Mouse (Mus musculus) CH12.LX (cell line): ENCODE data around the gene Rps21.

ENCODE experiments used
- CHD2 ChIP-seq: IDR thresholded peaks from 2 replicates; pipeline ENCODE4 v1.6.1; 2011; ENCODE audit warnings: low read length, improper control_type of control experiment
- CTCF ChIP-seq, 2 experiments: IDR thresholded peaks in 1 of 2; conservative IDR thresholded peaks in 1 of 2; 2 replicates each; pipeline ENCODE4 v1.5.1; 2011 to 2012; ENCODE audit warnings: low read depth in 2 of 2, low read length in 2 of 2, improper control_type of control experiment in 1 of 2, inconsistent platforms in 1 of 2, mild to moderate bottlenecking in 1 of 2, moderate library complexity in 1 of 2
- ETS1 ChIP-seq: conservative IDR thresholded peaks from 2 replicates; pipeline ENCODE4 v1.6.1; 2012; ENCODE audit warnings: low read depth, mild to moderate bottlenecking, inconsistent platforms, low read length, improper control_type of control experiment, moderate library complexity
- HCFC1 ChIP-seq: IDR thresholded peaks from 2 replicates; pipeline ENCODE4 v1.6.1; 2012; ENCODE audit warnings: low read depth, mild to moderate bottlenecking, inconsistent platforms, low read length, improper control_type of control experiment
- JUND ChIP-seq: conservative IDR thresholded peaks from 2 replicates; pipeline ENCODE4 v1.6.1; 2011; ENCODE audit warnings: low read depth, low read length, improper control_type of control experiment
- POLR2A ChIP-seq: IDR thresholded peaks from 2 replicates; pipeline ENCODE4 v1.6.1; 2011; ENCODE audit warnings: low read depth, mild to moderate bottlenecking, improper control_type of control experiment, low read length

DNA sequence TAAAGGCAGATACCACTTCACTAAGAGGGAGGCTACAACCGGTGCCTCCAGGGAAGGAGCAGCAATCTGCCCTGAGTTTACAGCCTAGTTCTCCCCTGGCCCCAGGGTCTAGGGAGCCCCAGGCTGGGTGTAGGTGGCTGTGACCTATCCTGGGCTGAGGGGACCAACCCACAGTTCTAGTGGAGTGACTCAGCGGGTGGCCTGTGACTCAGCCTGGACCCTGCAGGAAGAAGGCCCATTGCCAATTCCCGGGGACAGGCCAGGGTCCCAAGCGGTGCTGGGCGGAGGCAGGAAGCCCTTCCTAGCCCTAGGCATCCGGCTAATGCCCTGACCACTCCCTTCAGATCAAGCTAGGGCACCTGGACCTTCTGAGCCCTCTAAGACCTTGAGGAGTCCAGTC is 41.2 kb upstream of the Rps21 start:
- TF ChIP-seq CTCF (conservative IDR thresholded peaks at IDR 0.05 in 1 of 2, IDR thresholded peaks at IDR 0.05 in 1 of 2; ENCODE audit: low read depth in 2 of 2, low read length in 2 of 2) = no peak
- TF ChIP-seq ETS1 = no peak
- no peak for TF ChIP-seq POLR2A
- no peak for TF ChIP-seq JUND
- no peak for TF ChIP-seq HCFC1
- TF ChIP-seq CHD2 = no peak
